Mouse (Mus musculus) lung, postnatal 25 days (tissue): Measurements from ENCODE around the gene Ofcc1.
A peak's percentile ranks its signal among the peaks of the same experiment; 100 is the strongest.

Source experiments
- DNase-seq: peaks from one replicate; pipeline ENCODE4 v3.0.0; 2022; ENCODE audit warnings: low spot score

Gene Ofcc1

DNA sequence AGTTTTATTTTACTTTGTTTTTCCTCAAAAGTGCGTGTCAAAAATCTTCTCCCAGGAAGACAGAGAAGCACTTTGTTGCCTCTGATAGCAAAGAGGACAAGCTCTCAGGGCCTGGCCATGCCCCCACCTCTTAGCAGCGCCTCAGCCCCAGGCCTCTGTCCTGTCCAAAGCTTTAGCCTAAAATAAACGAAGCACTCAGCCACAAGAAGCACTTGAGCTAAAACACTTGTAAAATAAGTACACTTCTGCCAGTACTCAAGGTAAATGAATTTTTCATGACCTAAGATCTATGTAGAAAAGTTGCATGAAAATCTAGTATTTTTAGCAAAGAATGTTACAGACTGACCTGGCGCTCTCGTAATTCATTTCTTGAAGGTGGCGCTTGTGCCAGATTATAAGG, 117.4 kb downstream of the Ofcc1 start:
- DNase-seq, result peak; percentile 46

DNA sequence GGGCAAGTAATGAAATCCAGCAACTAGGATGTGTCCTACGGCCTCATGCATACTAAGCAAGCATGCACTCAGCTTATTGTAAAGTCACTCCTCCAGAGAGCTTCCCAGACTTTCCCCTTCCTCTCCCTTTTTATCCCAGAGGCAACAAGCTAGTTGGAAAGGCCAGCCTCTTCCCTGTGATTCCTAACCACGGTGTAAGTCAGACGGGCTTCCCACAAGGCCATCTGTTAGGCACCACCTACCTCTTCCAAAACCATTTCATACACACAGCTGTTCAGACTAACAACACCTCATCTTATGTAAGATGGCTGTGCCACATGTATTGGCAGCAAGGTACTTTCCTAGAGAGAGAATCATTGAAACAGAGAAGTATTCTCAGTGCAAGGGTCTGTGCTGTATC, 124.9 kb downstream of the Ofcc1 start:
- DNase-seq, result no peak

DNA sequence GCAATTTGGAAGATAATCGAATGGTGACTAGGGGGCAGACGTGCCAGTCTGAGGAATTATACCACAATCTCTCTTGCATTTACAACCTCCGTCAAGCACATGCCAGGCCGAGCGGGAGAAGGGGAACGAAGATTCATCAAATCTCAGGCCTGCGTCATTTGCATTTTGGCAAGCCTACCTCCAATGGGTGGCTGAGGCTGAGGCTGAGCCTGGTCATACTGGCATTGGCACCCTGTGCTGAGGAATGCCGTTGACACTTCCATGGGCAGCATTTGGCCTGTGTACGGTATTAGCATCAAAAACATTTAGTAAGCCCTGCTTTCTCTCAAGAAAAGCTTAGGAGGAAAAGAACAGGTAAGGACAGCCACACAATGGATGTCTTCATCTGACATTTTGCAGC, 152.9 kb downstream of the Ofcc1 start:
- no peak for DNase-seq

DNA sequence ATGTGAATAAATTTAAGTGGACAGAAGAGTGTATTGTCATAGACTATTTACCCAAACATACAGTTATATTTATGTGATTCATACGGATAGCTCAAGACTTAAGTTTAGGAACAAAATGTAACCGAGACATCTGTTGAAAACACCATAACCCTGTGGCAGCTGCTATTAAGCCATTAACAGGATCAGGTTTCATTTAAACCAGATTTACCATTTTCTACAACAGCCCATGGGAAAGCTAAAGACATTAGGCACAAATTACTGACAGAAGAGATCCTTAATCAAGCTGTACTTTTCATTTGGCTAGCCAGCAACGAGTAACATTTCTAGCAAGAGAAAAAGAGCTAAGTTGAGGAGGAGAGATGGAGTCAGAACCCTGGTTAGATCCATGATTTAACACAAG, 179.5 kb downstream of the Ofcc1 start:
- DNase-seq, result no peak

DNA sequence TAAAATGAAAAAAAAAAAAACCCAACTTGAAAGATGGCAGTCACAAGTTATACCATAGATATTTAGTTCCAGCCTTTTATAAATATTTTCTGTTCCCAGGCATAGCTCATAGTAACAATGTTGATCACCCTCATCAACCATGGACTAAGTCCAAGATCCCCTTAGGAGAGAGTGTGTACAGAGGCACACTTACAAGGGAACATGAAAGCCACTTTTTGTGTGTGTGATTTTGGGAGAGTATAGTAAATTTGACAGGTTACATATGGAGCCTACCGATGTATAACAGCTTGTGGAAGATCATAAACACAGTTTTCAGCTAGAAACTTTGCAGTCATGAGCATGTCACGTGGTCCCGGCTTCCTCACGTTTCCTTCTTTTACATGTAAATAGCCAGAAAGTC, 189.5 kb downstream of the Ofcc1 start:
- no peak for DNase-seq

DNA sequence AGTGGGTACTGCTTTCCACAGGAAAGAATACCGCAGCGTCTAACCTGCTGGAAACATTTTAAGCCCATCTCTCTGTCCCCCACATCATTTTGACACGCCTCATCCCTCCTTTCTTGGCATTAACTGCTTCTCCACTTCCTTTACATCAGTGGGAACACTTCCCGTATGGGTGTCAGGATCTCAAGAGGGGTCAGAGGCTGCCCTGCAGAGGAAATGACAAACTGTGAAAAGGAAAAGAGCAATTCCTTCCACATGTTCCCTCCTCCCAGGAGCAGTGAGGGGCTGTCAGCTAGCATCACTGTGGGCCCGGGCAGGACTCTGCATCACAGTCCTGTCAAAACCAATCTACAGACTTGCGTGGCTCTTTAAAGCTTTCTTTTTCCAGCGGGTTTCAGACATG, 193.4 kb downstream of the Ofcc1 start:
- no peak for DNase-seq

DNA sequence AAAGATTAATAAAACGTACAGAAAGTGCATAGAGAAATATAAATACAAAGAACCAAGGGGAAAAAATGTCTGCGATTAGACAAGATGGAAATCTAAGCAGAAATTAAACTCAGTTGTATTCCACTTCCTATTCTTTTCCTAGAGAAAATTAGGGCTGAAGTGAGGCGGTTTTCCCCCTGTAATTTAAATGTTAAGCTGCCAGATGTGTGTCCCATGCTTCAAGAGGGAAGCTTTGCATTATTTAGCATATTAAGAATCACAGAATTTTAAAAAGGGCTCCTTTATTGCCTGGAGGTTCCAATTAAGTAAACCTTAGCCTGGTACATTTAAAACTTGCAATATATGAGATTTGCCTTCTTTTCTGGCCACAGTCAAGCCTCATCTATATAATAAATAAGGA, 205.8 kb downstream of the Ofcc1 start:
- no peak for DNase-seq

DNA sequence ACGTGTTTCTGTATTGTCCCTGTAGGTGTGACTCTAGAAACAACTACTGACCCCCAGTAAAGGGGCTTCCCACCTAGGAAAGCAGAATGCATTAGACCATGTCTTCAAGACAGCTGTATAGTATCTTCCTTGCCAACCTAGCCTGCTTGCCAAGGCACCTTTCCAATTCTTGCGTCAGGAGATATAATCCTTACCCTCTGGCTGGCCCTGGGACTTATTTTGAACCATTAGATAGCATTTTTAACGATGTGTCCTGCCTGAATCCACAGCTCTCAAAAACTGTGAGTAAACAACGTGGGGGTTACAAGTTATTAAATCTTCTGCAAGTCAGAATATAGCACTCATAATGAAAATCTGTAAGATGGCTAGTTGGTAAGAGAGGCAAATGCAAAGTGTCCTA, 221.3 kb downstream of the Ofcc1 start:
- no peak for DNase-seq

DNA sequence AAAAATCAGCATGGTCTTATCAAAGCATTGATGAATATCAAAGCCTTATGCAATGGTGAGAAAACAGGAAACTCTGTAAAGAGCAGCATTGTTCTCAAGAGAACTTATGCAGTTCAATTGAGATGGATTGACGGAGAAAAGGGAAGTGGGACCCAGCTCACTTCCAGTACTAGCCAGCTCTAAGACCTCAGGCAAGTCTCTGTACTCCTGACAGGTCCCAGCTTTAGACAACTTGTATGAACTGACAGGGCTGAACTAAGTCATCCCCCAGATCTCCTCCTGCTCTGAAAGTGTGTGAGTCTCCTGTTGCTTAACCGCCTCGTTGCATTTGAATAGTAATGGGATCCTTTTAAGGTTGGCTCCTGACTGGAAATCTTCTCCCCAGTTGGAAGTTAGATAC, 225.2 kb downstream of the Ofcc1 start:
- no peak for DNase-seq

DNA sequence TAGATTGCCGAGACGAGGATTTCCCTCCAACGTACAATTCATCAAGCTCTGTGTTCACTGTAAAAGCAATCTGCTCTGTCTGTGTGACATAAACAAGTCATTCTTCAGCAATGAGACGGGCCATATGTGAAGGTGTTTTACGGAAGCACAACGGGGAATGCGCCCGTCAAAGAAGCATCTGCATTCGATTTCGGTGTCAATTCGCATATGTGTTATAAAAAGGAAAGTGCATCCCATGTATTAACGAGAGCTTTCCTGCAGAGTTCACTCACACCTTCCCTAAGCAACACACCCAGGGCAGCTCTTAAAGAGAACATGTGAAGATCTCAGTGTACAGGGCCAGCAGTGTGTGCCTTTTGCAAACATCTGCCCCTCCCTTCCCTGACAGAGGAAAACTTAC, 225.6 kb downstream of the Ofcc1 start:
- no peak for DNase-seq

DNA sequence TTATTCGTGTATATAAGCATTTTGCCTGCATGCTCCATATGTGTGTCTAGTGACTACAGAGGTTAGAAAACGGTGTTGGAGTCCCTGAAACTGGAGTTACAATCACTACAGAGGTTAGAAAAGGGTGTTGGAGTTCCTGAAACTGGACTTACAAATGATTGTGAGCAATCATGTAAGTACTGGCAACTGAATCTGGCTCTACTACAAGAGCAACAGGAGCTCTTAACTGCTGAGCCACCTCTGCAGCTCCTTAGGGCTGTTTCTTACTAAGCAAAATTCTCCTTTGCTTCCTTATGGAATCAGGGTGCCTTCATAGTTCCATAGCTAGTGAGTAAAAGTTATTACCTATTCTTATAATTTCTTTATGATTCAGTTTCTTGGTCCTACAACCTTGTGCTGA, 237.4 kb downstream of the Ofcc1 start:
- DNase-seq, result no peak

DNA sequence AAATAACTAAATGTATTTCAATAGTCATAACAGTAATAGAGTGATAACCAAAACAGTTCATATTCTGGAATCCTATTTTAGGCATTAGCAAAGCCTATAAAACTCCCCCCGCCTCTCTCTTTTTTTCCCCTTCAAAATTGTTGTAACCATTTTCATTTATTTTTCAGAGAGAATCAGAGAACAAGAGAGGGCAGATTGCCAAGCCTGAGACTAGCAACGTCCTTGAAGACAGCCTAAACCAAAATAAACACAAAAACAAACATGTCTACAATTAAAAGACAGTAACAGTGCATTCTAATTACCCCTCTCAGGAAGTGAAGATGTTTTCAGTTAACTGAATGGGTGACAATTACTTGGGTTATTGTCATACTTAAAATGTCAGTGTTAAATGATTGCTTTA, 248.9 kb downstream of the Ofcc1 start:
- no peak for DNase-seq

DNA sequence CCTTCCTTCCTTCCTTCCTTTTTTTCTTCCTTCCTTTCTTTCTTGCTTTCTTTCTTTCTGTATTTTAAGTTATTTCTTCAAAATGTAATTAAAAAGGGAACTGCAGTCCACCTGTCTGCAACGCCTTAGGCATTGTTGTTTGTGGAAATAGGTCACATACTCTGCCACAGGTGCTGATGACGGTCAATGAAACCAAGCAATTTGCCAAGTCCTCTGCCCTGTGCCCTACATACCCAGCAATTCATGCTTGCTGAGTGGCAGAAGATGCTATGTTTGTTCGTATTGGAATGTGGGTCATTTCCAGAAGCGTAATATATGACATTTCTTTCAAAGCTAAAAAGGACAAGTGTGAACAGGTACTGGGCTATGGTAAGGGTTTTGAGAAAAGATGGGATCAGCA, 285.0 kb downstream of the Ofcc1 start:
- no peak for DNase-seq

DNA sequence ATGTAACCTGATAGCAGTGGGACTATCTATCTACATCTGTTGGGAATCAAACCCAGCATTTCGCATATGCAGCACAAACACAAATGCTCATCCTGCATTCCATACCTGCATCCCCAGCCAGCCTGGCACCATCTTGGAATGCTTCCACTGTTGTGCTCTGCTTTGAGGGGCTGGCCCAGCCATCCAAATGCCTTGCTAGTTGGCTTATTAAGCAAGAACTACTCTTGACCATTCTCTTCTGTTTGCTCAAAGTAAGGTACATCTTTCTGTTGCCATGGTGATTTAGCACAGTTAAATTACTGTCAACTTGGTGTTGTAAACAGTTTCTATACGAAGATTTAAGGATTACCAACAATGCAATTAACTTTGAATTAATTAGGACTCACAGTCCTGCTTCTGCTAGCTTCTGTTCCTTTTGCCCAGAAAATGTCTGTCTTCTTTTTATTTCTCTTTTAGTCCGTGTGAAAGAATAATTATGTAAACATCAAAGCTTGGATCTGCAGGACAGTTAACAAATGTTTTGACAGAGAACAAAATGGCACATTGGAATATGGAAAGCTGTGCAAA, 286.3 kb downstream of the Ofcc1 start:
- DNase-seq, result no peak

DNA sequence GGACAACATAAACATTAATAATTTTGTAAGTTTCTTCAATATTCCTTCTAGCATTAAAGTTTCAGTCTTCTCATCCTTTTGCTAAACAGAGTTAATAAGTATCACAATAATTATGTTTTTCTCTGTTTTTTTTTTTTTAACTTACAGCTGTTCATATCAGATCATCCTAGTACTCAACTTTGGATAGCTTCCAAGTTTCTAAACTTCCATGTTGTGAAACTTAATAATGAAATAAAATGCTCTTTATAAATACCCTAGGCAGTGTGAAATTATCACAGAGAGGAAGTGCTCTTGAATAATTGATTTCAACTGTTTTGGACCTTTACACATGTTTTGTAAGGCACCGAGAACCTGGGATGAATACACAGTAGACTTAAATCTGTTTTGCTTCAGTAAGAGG, 291.2 kb downstream of the Ofcc1 start:
- no peak for DNase-seq

DNA sequence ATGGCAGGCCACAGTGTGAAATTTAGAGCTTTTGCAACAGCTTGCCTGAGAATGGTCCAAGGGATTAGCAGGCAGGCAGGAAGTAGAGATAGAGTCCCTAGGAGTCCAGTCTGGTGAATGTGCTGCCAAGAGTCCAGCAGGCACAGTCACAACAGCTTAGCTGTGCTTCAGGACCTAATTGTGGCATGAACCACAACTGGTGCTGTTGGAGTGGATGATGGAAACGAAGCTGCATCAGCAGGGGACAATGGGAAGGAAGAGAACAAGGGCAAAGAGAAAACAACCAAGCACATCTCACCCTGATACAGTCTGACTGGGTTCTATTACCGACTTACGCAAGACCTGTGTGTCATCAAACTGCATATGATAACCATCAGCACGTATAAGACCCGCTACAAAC, 300.0 kb downstream of the Ofcc1 start:
- DNase-seq, result no peak

DNA sequence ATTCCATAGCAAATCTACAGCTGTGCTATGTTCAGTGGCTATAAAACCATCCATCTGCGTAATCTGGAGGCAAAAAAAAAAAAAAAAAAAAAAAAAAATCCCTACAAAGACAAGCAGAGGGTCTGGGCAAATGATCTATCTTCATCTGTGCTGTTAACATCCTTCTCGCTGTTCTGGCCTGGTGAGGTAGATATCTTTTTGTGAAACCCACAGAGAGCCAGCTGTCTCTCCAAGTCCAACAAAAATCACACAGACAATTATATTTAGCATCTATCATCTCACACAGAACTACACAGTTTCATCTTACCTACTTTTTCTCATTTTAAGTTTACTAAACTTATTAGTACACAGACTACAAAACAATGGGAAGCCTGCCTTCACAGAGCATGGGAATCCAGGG, 323.4 kb downstream of the Ofcc1 start:
- no peak for DNase-seq

DNA sequence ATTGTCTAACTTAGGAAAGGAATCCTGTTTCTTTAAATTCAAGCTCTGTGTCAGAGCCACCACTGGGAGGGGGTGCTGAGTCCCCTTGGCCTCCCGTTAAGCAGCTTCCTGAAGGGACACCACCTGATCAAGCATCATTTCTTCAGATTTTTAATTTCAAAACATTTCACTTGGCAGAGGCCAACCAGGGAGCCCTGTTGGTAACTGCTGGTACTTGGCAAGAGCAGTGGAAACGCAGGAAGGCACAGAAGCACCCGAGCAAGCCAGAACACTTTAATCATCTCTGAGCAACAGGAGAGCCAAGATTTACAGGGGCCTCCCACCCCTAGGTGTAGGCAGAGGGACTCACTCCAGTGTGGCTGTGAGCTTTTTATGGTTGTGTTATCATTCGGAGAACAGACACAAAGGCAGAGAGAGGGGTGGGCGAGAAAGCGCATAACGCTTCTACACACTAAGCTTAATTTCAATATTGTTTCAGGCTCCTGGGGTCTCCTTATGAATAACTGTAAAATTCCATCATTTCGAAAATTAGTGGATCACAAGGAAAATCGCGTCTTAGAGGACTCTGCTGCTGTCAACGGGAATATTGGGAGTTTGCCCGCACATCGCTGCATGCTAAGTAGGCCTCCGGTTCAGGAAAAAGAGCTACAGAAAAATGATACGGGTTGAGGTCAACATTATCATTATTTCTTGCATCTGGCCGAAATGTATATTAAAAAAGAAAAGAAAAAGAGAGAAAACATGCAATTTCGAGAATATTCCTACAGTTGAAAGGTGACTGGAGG, 324.1 kb downstream of the Ofcc1 start:
- no peak for DNase-seq

DNA sequence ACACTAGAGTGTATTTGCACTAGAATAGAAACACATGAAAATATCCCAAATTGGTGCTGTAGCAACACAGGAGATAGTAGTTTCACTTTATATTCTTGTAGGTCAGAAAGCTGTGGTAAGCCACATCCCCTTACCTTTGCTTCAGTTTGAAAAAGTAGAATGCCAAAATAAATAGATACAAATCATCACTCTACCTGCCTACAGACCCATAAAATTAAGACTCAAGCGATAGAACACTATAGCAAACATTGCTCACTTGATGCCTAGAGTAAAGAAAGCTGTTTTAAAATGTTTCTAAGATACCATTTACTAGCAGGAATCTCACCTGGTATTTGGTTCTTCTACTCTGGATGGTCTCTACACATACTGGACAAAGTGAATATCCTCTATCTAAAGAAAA, 331.8 kb downstream of the Ofcc1 start:
- DNase-seq, result no peak

DNA sequence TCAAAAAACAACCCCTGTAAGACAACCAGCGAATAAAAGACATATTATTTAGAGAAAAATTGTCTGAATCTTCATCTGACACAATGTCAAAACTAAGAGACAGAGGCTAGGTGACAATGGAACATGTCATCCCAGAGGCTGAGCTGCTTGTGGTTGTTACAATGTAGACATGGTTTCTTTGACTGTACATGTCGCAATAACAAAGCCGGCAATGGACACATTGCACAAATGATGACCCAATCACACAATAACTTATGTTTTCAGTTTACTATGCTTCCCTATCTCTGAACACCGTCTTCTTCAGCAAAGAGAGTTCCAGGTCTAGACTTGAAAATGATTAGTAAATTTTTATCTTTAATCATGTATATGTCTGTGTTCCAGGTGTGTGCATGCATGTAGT, 332.4 kb downstream of the Ofcc1 start:
- DNase-seq, result no peak

DNA sequence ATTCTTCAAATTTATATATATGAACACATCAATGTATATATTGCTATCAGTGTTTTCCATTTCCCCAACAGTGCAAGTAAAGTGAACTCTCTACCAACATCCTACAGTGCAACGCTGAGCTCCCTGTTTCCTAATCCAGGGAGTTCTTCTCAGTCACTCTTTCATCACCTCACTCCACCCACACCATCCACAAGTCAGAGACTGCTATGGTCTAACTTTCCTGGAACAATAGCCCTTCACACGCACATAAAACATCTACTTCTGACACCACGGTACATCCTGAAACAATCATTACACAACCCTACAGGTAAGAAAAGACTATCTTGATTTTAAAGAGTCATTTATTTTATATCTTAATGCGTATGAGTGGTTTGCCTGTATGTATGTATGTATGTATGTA, 335.4 kb downstream of the Ofcc1 start:
- no peak for DNase-seq

DNA sequence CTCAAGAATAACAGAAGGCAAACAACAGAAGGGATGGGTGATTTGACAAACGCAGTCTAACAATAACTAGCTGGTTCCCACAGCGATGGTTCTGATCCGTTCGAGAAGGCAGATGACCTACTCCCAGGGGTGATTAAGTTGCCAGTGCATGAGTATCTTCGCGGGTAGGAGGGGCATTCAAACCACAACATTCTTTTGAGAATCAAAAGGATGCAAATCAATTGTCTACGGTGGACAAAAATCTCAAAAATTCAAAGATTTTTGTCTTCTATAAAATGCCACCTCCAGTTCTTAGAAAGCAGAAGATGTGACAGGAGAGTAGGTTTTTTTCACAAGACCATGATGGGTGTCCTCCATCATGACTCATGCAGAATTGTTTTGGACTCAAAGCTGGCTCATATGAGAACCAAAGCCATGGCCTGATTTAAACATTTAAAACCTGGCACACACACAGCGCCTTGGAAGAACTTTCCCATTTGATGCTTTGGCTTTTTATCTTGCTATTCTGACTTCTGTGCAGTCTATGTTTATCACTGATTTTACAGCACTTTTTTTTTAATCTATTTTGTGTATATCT, 338.0 kb downstream of the Ofcc1 start:
- no peak for DNase-seq

DNA sequence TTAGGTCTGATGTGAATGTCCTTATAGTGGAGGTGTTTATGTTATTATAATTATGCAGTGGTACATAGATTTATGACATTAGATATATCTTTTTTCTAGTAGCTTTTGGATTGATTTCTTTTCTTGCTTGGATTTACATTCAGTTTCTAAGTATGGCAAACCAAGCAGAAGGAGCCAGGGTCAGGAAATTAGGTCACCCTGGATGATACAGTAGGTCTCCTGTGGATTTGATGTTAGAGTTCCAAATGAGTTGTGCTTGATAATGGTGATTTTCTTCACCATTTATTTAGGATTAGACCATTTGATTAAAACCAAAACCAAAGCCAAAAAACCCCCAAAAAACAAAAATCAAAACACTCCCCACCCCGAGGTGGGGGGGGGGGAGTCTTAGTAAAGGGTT, 338.6 kb downstream of the Ofcc1 start:
- DNase-seq, result no peak

DNA sequence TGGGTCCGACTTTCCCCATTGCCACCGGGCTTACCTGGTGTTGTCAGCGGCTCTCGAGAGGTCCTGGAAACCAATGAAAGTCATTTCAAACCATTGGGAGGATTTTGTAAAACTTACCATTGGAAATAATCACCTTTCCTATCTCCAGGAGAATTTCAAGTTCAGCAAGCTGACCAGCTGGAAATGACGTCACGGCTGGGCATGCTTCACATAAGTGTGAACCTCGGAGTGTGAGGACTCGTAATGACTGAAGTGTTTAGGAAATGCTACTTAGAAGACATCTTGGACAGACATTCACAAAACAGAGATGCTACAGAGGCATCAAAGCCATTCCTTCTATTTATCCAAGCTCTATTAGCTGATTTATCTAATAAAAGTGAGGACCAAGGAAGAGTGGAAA, 361.0 kb downstream of the Ofcc1 start:
- DNase-seq, result no peak
